Mouse (Mus musculus) stomach, postnatal 0 days (tissue): ENCODE measurements around the gene Wdr5.

Experiments
- CTCF ChIP-seq: IDR thresholded peaks from 2 replicates; pipeline ENCODE4 v1.5.1; 2016; ENCODE audit warnings: antibody characterized with exemption, low read depth, mild to moderate bottlenecking, moderate library complexity
- EP300 ChIP-seq: optimal IDR thresholded peaks from 2 replicates; pipeline ENCODE3; 2016; ENCODE audit warnings: antibody characterized with exemption

DNA sequence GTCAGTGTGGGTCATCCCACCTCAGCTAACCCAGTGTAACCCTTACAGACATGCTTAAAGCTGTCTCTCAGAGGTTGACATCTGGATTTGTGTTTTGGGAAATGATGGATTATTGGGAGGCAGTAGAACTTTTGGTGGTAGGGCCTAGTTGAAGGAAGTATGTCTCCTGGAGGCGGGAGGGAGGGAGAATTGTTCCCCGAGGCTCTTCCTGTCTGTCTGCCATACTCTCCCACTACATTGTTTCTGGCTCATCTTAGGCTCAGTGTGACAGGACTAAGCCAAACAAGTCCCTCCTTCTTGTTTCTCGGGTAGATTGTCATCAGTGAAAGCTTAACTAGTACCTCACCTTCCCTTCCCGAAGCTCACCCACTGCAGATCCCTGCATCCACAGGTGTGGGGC is 28.2 kb upstream of the Wdr5 start:
- TF ChIP-seq CTCF = no peak
- no peak for TF ChIP-seq EP300
